Mouse (Mus musculus): ENCODE data around the gene Uri1.
A peak's percentile ranks its signal among the peaks of the same experiment; 100 is the strongest.

Gene Uri1

DNA sequence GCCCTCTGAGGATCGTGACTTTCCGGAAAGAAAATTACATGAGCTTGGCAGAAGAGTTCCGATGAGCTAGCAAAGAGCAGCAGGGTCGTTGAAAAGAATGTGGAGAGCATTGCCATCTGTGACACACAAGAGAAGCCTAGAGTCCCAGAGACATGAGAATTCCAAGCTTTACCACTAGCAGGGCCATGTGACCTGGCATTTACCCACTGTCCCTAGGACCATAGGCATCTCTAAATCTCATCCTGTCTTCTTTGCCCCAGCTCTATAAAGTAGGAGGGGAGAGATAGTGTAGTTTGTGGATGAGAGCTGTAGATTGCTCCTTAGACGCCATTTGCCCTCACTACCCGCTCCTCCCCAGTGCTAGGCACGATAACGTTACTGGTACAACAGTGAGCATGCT is at the start of gene Uri1:
Gene Uri1 (minus strand): TSS at position 101 of the 400 bp plus-strand sequence.
- no peak for DNase-seq

DNA sequence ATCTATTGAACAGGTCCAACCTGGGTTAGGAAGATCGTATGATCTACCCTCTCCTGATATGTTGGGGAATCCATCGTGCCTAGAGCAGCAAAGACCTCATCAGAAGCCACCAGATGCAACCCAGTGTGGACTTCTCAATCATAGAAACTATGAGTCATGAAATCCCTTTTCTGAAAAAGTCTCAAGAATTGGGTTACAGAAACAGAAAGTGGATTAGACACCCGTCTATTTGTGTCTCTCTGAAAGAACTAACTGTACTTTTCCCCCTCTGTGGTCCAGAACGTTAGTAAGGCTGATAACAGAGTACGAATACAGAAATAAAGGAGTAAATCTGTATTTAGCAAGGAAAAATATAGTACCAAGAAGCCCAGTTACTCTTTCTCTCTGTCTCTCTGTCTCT is 47.7 kb upstream of the Uri1 start:
- peak; percentile 22 for DNase-seq

DNA sequence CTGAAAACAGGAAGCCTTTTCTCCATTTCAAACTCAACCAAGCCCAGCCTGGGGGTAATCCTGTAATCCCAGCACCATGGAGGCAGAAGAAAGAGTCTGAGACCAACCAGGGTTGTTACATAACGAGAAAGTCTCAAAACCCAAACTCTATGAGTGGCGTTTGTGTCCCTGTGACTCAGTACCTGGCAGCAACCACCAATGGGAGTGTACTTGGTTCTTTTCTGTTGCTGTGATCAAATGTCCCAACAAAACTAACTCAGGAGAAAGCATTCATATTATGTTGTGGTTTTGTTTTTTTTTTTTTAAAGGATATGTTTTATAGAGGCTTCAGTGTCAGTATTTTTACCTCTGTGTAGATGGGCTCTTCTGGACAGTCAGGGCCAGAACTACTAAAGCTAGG is 47.3 kb upstream of the Uri1 start:
- DNase-seq: no peak

DNA sequence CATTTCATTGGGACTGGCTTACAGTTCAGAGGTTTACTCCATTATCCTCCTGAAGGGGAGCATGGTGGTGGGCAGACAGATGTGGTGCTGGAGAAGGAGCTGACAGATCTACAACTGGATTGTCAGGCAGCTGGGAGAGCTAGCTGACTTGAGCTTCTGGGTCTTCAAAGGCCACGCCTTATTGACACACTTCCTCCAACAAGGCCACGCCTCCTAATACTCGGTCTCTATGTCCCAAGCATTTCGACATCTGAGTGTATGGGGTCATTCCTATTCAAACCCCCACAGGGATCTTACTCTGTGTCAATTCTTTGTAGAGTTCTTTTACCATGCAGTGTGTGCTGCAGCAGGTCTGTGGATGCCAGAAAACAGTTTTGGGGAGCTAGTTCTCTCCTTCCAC is 41.1 kb upstream of the Uri1 start:
- DNase-seq: no peak

DNA sequence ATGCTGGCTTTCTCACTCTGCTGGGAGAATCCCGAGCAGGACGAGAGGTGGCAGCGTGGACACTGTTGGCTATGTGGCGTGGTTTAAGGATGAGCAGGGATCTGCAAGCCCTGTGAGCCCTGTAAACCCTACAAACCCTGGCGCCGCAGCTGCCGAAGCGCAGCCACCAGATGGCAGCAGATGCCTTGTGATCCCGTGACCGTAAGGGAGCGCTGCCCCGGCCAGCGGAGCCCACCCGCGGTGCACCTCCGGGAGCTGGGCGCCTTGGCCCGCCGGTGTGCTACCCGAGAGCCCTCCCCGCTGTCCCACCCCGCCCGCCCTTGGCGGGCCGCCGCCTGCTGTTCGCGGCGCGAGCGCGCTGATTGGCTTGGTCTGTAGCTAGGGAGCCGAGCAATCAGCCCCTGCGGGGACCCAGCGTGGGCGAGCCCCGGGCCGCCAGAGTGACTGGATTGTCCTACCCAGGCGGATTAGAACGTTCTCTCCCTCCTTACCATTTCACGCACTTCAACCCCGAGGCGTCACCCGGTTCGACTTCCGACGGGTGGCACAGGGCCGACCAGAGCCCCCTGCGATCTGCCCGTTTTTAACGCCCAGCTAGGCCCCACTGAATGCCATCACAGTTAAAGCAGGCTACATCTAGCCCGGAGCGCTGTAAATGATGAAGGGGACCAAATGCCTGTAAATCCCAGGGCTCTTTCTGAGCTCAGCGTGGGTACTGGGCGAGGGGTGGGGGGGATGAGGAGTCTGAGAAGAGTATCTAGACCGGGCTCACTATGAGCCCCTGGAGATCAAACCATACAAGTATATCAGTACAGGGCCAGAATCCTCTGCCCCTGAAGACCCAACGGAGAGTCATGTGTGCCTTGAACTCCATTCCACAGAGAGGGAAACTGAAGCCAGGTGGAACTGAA is 38.0 kb upstream of the Uri1 start:
- DNase-seq: peak; percentile 89

DNA sequence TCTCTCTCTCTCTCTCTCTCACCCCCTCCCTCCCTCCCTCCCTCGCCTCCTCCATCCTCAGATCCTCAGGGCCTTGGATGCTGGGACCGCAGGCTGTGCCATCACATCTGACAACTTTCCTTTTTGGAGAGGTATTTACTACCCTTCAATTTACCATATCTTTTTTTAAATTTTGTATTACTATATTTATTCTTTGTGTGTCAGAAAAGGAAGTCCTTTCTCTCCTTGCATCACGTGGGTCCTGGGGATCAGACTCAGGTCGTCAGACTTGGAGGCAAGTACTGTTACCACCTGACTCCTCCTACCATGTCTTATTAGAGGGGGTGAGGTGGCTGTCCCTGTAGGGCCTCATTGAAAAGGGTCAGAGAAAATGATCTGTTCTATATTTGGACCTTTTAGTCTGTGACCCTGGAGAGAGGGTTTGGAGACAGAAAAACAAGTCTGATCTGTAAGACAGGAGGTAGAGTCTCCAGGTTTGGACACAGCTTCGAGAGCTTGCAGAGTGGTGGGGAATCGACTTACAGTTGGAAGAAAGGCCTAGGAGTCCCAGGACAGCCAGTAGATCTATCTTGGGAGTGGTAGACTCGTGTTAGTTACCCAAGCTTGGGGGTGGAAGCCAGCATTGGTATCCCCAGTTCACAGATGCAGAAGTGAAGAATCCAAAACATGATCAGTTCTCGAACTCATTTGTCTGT is 36.4 kb upstream of the Uri1 start:
- no peak for DNase-seq

DNA sequence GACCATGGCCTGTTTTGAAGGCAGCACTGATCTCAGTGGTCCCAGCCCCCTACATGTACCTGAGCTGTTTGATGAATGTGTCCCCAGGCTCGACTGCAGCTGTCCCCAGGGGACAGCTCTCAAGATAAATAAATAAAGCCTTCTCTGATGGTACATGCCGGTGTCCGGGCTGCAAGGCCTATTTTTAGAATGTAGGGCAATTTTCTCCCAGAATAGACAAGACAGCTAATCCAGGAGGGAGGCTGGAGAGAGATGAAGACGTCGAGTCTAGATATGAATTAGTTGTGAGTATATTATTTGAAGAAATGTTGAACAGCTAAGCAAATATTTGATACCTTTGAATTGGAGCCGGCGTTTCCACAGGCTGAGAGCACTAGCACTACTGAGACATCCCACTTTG is 35.7 kb upstream of the Uri1 start:
- DNase-seq: no peak

DNA sequence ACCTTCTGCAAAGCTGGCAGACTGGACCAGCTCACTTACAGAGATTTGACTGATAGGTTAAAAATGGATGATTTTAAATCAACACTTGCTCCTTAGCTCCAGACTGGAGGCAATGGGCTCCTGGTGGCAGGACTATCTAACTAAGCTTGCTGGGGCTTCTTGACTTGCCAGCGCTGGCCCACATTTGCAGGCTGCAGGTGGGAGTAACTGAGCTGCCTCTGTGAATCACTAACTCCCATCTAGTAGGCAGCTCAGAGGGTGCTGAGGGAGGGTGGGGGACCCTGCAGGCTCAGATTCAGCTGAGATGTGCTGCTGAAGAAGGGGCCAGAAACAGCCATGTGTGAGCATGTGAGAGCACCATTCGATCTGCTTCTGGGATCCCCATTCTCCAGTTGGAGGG is 32.6 kb upstream of the Uri1 start:
- peak; percentile 75 for DNase-seq

DNA sequence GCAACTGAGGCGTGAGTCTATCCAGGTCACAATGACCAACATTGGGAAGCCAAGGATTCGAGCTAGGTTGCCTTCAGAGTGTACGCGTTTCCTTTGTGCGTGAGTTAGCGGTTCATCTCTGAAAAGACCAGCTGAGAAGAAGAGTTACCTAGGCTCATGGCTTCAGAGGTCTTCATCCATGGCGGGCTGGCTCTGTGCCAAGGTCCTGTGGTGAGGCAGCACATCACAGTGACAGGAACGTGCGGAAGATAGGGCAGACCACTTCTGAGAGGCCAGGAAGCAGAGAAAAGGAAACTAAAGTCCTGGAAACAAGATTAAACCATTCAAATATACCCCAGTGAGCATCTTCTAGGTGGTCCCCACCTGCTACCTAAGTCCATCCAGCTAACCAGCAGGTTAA is 30.9 kb upstream of the Uri1 start:
- DNase-seq: no peak

DNA sequence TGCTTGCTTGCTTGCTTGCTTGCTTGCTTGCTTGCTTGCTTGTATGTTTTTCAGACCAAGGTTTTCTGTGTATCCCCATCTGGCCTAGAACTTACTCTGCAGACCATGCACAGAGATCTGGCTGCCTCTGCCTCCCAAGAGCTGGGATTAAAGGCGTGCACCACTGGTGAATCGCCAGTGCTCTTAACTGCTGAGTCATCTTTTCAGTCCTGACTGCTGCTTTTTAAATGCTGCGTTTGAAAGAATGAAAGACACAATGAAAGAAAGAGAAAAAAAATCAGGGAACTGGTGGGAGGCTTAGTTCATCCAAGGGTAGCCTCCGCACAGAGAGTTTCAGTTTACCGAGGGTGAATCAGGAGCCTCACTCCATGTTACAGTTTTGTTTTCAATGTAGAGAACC is 23.9 kb upstream of the Uri1 start:
- no peak for DNase-seq

DNA sequence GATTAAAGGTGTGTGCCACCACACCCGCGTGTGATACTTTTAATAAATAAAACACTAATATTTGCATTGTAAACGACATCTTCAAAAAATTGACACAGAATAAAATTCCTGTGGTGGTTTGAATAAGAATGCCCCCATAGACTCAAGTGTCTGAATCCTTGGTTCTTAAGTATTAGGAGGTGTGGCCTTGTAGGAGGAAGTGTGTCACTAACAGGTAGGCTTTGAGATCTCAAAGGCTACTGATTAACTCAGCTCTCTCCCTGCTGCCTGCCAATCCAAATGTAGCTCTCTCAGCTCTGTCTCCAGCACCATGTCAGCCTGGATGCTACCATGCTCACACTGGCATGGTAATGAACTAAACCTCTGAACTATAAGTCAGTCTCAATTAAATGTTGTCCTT is 17.9 kb upstream of the Uri1 start:
- no peak for DNase-seq

DNA sequence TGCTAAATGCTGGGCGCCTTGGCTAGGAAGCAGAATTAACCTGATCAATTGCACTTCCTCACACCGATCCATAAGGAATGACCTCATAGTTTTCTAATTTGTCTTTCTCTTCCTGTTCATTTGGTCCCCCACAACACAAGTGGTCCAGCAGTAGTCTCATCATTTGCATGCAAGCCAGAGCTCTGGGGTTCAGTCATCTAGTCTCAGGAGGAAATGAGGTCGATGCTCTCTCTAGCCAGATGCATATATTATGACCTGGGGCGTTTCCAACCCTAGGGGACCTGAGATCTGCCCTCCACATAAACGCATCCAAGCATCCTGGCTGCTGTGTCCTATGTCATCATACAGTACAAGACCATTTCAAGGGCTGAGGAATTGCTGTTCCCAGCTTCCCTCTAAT is 14.2 kb upstream of the Uri1 start:
- no peak for DNase-seq

DNA sequence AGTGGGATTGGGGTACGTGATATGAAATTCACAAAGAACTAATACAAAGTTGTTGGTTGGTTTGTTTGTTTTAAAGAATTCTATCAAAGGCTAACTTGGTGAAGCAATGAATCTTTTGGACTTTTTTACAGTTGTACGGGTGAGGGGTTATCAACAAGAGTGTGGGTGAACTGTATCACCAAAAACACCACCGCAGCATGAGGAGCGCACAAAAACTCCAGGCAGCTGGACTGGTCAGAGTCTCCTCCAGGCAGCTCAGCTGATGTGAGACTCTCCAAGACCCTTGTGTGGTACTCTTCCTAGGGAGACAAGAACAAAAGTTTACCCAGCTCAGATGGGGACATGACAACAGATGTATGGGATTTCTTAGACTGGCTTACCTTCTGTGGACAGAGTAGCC is 7.8 kb upstream of the Uri1 start:
- DNase-seq: no peak

DNA sequence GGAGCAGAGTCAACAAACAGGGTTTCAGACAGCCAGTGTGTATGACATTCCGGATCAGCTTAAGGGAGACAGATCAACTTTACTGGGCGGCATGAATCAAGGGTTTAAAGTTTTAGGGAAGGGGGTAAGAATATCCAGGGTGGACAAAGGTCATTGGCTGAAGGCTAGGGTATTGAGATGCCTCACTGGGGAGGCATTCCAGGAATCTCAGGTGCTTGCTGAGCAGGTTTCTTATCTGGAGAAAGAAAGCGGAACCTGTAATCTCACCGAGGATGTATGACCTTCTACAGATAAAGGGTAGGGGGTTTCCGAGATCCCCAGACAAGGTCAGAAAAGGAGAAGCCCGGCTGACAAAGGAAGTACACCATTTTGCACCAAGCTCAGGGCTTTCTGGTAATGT is 7.3 kb upstream of the Uri1 start:
- no peak for DNase-seq

DNA sequence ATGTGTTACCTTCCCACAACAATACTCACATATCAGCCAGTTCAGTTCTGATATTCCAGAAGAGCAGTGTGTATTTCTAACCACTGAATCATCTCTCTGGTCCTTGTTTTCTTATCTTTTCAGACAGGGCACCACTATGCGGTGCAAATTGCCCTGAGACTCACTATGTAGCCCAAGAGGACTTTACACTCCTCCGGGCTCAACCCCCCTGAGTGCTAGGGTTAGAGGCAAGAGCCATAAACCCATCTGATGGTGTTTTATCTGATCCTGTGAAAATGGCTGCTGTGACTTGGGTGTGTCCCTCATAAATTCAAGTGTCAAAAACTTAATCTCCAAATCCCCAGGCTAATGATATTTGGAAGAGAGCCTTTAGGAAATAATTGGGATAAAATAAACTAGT is 6.6 kb upstream of the Uri1 start:
- no peak for DNase-seq

DNA sequence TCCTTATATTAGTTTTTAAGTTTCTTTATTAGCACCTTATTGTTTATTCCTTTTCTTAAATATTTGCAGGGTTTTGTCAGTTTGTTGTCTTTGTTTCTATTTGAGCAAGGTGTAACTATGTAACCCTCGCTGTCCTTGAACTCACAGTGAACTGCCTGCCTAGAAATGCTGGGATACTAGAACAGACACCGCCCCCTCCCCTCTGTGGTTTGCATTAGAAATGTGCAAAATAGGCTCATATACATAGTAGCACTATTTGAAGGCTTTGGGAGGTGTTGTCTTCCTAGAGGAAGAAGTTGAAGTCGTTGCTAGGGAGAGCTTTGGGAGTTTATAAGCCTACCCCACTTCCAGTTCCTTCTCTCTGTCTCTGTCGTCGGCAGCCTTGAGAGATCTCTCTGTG is 5.7 kb upstream of the Uri1 start:
- DNase-seq: no peak

DNA sequence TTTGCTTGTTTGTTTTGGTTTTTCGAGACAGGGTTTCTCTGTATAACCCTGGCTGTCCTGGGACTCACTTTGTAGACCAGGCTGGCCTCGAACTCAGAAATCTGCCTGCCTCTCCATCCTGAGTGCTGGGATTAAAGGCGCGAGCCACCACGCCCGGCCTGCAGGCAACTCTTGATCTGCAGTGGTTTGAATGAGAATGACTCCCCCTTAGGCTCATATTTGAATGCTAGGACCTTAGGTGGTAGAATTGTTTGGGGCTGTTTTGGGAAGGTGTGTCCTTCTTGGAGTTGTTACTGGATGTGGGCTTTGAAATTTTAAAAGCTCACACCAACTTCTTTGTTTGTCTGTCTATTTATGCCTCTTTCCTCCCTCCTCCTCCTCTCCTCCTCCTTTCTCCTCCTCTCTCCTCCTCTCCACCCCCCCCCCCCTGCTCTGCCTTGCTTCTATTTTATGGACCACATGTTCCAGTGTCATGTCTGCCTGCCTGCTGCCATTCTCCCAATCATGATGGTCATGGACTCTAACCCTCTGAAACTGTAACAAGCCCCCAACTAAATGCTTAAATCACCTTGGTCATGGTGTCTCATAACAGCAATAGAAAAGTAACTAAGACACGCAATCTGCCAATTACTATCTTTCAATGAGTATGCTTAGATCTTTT is 4.7 kb upstream of the Uri1 start:
- no peak for DNase-seq

DNA sequence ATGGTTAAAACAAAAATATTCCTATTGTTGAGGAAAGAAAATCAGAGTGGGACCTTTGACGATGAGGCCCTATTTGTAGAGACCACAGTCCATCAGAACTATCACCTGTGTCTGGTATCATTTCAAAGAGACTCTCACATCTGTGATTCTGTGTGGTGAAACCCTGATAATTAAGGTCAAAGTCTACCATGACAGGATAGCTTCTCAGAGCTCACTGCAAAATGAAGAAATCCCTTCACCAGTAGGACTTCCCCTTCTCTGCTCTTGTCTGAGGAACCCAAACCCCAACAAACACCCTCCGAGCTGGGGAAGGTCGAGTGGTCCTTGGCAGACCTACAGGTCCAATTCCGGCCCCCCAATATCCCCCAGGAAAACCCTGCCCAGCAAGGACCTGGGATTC is 1.5 kb upstream of the Uri1 start:
- DNase-seq: no peak

DNA sequence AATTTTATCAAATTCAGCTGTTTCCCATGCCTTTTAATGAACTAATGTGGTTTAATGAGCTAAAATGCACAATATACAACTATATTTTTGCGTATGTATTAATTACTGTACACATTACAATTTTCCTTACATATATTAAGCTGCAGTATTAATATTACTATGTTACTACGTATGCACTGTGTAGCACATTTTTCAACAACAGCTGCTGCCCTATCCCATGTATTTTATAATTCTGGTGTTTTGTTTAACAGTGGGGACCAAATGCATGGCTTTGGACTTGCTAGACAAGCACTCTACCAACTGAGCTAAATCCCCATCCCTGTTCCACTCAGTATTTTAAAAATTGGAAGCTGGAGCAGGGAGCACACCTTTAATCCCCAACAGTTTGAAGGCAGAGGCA is 3.6 kb downstream of the Uri1 start:
- no peak for DNase-seq

DNA sequence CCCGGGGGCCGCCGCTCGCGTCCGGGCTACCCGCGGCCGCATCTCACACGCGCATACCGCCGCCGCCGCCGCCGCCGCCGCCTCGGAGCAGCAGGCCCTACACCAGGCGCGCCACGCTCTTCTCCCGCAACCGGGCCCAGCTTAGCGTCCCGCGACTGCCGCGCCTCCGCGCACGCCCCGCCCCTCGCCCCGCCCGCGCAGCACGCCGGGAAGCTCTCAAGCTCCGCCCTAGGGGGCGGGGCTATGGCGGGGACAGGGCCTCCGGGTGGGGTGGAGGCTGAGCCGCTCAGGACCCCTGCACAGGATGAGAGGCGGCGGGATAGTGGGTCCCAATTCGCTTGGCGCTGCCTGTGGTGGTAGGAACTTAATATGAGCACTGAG is 4.0 kb downstream of the Uri1 start:
- peak; percentile 94 for DNase-seq

DNA sequence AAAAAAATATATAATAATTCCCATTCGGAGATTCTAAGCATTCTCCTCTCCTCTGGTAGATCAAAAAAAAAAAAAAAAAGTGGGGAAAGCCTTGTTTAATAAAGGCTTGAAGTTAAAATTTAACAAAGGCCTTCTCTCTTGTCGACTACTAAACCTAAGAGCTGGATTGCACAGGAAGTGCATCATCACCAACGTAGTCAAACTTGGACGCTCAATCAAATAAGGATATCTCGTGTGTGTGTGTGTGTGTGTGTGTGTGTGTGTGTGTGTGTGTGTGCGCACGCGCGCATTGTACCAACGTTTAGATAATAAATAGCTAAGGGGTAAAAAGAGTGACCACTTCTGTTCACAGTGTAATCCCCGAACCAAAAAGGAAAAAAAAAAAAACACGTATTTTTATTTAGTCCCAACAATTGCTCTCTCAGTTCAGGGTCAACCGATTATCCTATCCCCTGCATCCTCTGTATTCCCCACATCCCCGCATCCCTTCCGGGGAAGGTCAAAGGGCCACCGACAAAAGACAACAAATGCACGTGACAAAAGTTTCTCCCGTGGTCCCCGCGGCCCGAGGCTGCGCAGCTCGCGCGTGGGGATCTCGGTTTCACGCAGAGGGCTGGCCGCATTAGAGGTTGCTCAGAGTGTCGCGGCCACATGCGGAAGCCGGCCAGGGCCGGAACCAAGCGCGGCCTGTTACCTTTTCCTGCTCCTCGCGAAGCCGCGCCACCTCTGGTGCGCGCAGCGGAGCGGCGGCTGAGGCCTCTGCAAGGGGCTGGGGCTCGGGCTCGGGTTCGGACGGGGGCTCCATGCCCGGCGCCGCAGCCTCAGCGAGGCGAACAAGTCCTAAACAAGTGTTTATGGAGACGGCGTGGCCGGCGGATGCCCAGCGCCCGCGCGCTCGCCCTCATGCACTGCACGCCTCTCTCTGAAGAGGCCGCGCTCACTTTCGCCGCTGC is 4.7 kb downstream of the Uri1 start:
- DNase-seq: peak; percentile 52

DNA sequence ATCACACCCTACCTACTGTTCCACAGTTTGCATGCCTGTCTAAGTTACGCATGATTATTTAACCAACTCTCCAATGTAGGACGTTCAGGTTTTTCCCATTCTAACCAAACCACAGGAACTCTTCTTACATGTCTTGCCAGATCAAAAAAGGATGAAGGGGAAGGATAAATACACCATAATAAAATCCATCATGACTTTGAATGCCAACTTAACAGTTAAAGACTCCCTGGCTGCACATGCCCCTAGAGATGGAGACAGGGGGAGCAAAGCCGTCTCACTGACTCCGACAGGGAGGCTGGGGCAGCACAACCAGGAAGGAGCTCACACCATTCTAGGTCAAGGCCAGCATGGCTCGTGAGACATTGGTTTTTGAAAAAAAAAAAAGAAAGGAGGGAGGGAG is 8.0 kb downstream of the Uri1 start:
- no peak for DNase-seq

DNA sequence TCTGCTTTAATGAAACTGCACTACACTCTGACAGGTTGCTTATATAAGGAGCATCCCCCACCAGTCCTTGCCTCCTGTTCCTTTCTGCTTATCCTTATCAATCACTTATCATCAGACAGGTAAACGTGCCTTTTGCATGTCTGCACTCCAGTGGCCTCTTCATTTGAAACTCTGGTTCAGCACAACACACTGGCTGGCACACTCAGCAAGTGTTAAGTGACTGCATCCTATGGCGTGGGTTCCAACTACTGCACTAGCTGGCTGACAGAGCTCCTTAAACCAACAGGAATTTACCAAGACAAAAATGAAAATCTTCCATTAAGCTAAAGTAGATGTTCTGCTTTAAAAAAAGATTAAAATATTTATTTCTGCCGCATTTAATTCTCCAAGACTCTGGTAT is 9.4 kb downstream of the Uri1 start:
- peak; percentile 40 for DNase-seq
